Mouse (Mus musculus) midbrain, embryonic 16.5 days (tissue): ENCODE data around the gene Mettl18. TPM values are rescaled to one million over a fixed set of nuclear protein-coding genes. Genes with fewer than 3 reads are reported as not detected.

Experiments used
- ATAC-seq: fragments of 200-750 bp; cut with Nextera tagmentation; 2 replicates; pipeline ENCODE4 v1.8.0; 2017; ENCODE audit warnings: moderate TSS enrichment
- H3K27ac ChIP-seq: fragments of 300-500 bp; sonication (generic); 2 replicates; pipeline ENCODE4 v1.5.1; 2014; ENCODE audit warnings: mild to moderate bottlenecking, low read length, mixed read lengths
- H3K27me3 ChIP-seq: fragments of 300-500 bp; sonication (generic); 2 replicates; pipeline ENCODE4 v1.6.1; 2014; ENCODE audit warnings: low read depth, low read length, mixed read lengths; ENCODE audit not compliant: control insufficient read depth, insufficient read depth
- H3K36me3 ChIP-seq: fragments of 300-500 bp; sonication (generic); 2 replicates; pipeline ENCODE4 v1.6.1; 2014; ENCODE audit warnings: mild to moderate bottlenecking, low read length, moderate library complexity, mixed read lengths; ENCODE audit not compliant: control insufficient read depth, insufficient read depth
- H3K4me1 ChIP-seq: fragments of 300-500 bp; sonication (generic); 2 replicates; pipeline ENCODE4 v1.6.1; 2014; ENCODE audit warnings: mild to moderate bottlenecking, low read length, mixed read lengths; ENCODE audit not compliant: control insufficient read depth, insufficient read depth
- H3K4me2 ChIP-seq: fragments of 300-500 bp; sonication (generic); 2 replicates; pipeline ENCODE4 v1.6.1; 2014; ENCODE audit warnings: mild to moderate bottlenecking, low read length, mixed read lengths
- H3K4me3 ChIP-seq: fragments of 300-500 bp; sonication (generic); 2 replicates; pipeline ENCODE4 v1.5.1; 2014; ENCODE audit warnings: low read depth, mild to moderate bottlenecking, low read length, moderate library complexity, mixed read lengths
- H3K9ac ChIP-seq: fragments of 300-500 bp; sonication (generic); 2 replicates; pipeline ENCODE4 v1.6.1; 2014; ENCODE audit warnings: low read depth, low read length, mixed read lengths
- H3K9me3 ChIP-seq: fragments of 300-500 bp; sonication (generic); replicated peaks from 2 replicates; pipeline ENCODE4 v1.6.1; 2014; ENCODE audit warnings: mild to moderate bottlenecking, low read length, mixed read lengths; ENCODE audit not compliant: control insufficient read depth, poor library complexity, severe bottlenecking
- WGBS: fragments of 180-500 bp; shearing (Covaris S2); extraction: QIAGEN DNeasy Blood & Tissue Kit; methylation state at CpG from one replicate; pipeline ENCODE4 v1.1.7; 2014; 5-methylcytosine and 5-hydroxymethylcytosine counted together
- polyA plus RNA-seq: library from polyadenylated mRNA; unstranded; fragments of >200 nt; fragmentation: Nextera tagmentation; extraction: Ambion mirVana; gene quantifications from 2 replicates; pipeline ENCODE4 v1.2.1, GENCODE M21; 2015

Gene Mettl18
- 7.7 and 8.3 TPM in 2 replicates for polyA plus RNA-seq

DNA sequence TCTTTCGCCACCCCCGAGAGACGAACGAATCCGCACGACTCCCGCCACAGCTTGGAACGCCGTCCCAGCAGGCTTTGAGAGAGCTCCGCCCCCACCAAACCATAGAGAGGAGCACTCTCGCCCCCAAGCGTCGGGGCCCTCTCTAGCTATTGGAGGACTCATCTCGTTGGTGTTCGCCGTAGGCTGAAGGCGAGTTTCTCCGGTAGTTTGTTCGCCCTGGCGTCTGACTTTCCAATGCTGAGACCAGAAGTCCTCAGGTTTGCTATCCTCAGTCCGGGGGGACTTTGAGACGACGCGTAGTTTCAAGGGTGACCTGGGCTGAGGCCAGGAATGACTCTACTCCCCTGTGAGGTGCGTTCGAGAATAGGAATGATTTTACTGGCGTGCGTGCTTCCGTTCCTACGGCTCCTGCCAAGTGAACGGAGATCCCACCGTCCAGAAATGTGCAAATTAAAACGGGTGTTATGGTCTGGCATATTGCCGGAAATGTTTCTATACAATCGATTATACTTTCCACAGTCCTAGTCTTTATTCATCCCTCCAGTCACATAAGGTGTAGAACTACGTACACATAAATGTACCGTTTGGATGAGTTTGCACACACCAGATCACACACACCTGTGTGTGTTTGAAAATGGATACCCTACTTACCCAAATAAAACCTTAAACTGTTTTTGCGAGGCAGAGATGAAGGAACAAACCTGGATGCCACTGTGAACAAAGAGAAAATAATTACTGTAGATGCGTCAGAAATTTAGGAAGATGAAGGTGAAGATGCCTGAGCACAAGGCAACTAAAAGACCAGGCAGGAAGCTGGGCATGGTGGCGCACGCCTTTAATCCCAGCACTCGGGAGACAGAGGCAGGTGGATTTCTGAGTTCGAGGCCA, at the start of gene Mettl18, which contains the start of gene BC055324:
TSS of gene Mettl18 (plus strand) at position 169 of the 888 bp plus-strand sequence.
TSS of gene BC055324 (minus strand) at position 76 of the 888 bp plus-strand sequence.
- 3% methylated on average over 43 of the region's 43 CpGs for WGBS
- Histone ChIP-seq H3K36me3 (no peaks in the 10 kb centered on the region), H3K9ac (peak within 1 kb of the TSS; percentile 67)

DNA sequence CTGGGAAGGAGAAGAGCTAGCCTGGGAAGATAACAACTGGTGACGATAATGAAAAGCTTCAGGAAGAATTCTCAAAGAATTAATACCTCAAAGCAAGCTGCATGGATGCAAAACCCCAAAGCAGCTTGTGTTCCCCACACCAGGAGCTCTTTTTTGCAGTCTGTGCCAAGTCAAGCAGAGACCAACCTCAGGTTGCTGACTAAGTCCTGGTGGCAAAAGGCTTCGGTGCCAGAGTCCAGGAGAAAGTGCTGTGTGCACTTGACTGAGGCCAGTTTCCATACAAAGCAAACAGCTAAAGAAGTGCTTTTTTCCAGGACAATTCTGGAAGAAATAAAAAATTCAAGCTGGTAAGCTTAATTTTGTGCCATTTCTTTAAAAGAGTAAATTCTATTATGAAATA, 41.3 kb upstream of the Mettl18 start:
- peaks cover 24% of the 10 kb centered on the region for H3K36me3 ChIP-seq
- no peak overlapping the region for H3K27ac ChIP-seq
- H3K9ac ChIP-seq, result no peak overlapping the region
- H3K4me2 ChIP-seq, result no peak overlapping the region
- ATAC-seq, result no peak
- 91% methylated on average over 2 of the region's 2 CpGs for WGBS
- H3K27me3 ChIP-seq, result no peaks in the 10 kb centered on the region
- H3K4me1 ChIP-seq, result no peaks in the 10 kb centered on the region
- no peaks in the 10 kb centered on the region for H3K9me3 ChIP-seq
- no peak overlapping the region for H3K4me3 ChIP-seq

More for the DNA sequence above, at the start of gene Mettl18, which contains the start of gene BC055324:
- Histone ChIP-seq H3K4me1 (peaks cover 9% of the 10 kb centered on the region), H3K9me3 (no peaks in the 10 kb centered on the region), H3K27me3 (no peaks in the 10 kb centered on the region), H3K27ac (peak within 1 kb of the TSS; percentile 87), H3K4me3 (peak within 1 kb of the TSS; percentile 82), H3K4me2 (peak within 1 kb of the TSS; percentile 90)
- ATAC-seq, result peak; percentile 99

DNA sequence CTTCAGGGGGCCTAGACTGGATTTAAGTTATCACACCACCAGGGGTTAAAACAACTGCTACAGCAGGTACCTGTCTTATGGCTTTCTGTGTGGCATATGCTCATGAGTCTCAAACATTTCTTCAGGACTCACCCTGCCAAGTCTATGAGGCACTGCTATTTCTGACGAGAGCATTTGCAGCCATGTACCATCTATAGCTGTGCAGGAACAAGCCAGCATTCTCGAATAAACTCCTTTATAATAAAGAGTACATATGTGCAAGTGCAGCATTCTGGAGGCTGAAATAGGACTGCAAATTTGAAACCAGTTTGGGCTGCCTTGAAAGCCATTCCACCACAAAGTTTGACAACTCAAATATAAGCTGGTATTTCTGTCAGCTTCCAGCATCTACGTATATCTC, 36.7 kb upstream of the Mettl18 start:
- ATAC-seq, result no peak
- H3K36me3 ChIP-seq, result peaks cover 5% of the 10 kb centered on the region

DNA sequence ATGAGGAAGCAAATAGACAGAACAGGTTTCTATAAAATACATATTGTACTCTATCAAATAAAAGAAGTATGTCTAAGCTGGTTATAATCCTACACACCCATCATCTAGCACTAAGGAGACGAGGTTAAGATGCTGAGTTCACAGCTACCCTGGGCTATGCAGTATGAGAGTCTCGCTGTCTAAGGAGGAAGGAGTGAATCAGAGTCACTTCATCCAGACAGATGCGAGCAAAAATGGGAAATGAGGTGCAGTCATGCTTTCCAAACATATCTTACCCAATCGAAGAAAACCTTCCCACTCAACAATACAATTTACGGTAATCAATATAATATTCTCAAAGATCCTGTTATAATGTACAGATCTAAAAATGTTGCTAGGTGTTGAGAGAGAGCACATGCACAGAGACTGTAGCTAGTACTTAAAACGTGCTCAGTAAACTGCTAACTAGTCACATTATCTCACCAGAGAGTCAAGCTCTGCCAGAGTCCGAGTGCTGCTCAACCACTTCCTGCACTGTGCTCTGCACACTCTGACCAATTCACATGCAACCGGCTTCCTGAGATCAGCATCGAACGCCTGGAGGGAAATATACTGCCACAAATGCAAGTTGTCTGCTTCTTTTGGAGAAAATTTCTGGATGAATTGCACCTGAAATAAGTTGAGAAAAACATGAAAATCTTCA, 30.5 kb upstream of the Mettl18 start:
- Histone ChIP-seq H3K27ac (no peak overlapping the region), H3K4me3 (no peak overlapping the region), H3K9ac (no peak overlapping the region), H3K27me3 (no peaks in the 10 kb centered on the region), H3K4me2 (no peak overlapping the region), H3K36me3 (no peaks in the 10 kb centered on the region), H3K9me3 (no peaks in the 10 kb centered on the region), H3K4me1 (no peaks in the 10 kb centered on the region)
- WGBS, result 94% methylated on average over 10 of the region's 10 CpGs
- no peak for ATAC-seq

More for the DNA sequence above, 36.7 kb upstream of the Mettl18 start:
- no peak overlapping the region for H3K27ac ChIP-seq
- H3K4me2 ChIP-seq, result no peak overlapping the region
- no peaks in the 10 kb centered on the region for H3K9me3 ChIP-seq
- no peaks in the 10 kb centered on the region for H3K27me3 ChIP-seq
- H3K4me1 ChIP-seq, result no peaks in the 10 kb centered on the region
- no peak overlapping the region for H3K9ac ChIP-seq
- 90% methylated on average over 3 of the region's 3 CpGs for WGBS
- H3K4me3 ChIP-seq, result no peak overlapping the region

DNA sequence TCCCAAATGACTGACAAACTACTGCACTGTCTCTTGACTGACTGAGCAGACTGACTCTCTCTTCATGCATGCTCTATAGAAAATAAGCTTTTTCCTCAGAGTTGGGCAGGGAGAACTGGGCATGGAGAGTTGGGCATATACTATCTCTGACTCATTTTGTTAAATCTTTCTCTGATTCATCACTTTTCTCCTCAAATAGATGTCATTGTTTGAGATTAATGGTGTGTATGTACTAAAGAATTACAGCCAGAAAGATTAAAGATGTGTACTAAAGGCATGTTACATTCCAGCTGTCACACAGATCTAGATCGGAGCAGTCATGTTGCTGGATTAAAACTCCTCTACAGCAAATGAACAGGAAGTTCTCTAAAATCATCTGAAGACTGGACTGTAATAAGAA, 20.2 kb upstream of the Mettl18 start:
- ATAC-seq, result no peak
- Histone ChIP-seq H3K27ac (no peak overlapping the region), H3K4me1 (no peaks in the 10 kb centered on the region), H3K4me2 (no peak overlapping the region), H3K9me3 (no peaks in the 10 kb centered on the region), H3K36me3 (no peaks in the 10 kb centered on the region), H3K9ac (no peak overlapping the region), H3K4me3 (no peak overlapping the region), H3K27me3 (no peaks in the 10 kb centered on the region)
- WGBS, result 96% methylated on average over 1 of the region's 1 CpGs

DNA sequence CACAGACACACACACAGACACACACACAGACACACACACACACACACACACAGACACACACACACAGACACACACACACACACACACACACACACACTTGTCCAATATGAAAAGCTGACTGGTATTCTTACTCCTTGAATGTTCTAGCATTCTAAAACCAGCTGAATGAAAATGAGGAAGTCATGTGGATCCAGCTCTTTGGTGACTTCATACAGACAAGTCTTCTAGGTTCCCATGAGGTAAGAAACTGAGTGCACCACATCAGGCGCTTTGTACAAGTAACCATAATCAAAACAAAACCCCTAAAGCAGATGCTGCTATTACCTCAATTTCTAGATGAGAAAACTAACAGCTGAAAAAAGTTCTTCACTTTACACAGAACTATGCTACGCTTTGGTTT, 19.6 kb upstream of the Mettl18 start:
- 96% methylated on average over 2 of the region's 2 CpGs for WGBS
- H3K4me2 ChIP-seq, result no peak overlapping the region
- no peak overlapping the region for H3K9ac ChIP-seq
- H3K4me1 ChIP-seq, result no peaks in the 10 kb centered on the region
- H3K36me3 ChIP-seq, result no peaks in the 10 kb centered on the region
- no peak for ATAC-seq
- H3K27me3 ChIP-seq, result no peaks in the 10 kb centered on the region
- H3K27ac ChIP-seq, result no peak overlapping the region
- no peak overlapping the region for H3K4me3 ChIP-seq
- no peaks in the 10 kb centered on the region for H3K9me3 ChIP-seq

DNA sequence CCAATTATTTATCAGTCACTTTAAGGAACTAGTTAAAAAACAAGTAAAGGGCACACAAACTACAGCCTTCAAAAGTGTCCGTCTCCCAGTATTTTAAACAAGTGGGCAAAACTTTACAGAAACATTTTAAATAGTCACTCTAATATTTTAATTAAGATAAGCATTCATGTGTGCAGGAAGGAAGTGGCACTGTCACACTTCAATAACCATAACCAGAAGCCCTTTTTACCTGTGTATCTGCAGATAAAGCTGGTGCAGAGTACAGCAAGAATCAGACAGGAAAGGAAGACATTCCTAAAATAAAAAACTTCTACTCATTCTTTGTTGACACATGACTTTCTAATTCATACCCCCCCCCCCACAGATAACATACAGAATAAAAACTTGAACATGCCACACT, 18.2 kb upstream of the Mettl18 start:
- H3K27ac ChIP-seq, result no peak overlapping the region
- ATAC-seq, result no peak

DNA sequence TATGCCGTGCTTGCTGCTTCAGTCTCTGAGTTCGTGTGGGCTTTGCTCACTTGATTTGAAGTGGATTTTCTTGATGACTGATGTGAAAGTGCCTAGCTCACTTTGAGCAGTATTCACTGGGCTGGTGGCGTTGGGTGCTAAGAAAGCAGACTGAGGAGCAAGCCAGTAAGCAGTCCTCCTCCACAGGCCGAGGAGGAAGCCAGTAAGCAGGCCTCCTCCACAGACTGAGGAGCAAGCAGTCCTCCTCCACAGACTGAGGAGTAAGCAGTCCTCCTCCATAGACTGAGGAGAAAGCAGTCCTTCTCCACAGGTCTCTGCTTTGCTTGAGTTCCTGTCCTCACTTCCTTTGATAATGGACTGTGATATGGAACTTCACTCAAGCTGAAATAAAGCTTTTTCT, 2.3 kb upstream of the Mettl18 start:
- Histone ChIP-seq H3K4me2 (no peak overlapping the region), H3K27me3 (no peaks in the 10 kb centered on the region), H3K9ac (no peak overlapping the region), H3K4me1 (peaks cover 9% of the 10 kb centered on the region), H3K4me3 (no peak overlapping the region), H3K36me3 (no peaks in the 10 kb centered on the region), H3K27ac (no peak overlapping the region), H3K9me3 (no peaks in the 10 kb centered on the region)
- ATAC-seq, result no peak
- 86% methylated on average over 4 of the region's 4 CpGs for WGBS

More for the DNA sequence above, 18.2 kb upstream of the Mettl18 start:
- H3K4me3 ChIP-seq, result no peak overlapping the region
- H3K9ac ChIP-seq, result no peak overlapping the region
- no peaks in the 10 kb centered on the region for H3K27me3 ChIP-seq
- H3K4me1 ChIP-seq, result no peaks in the 10 kb centered on the region
- H3K4me2 ChIP-seq, result no peak overlapping the region
- 89% methylated on average over 1 of the region's 1 CpGs for WGBS
- no peaks in the 10 kb centered on the region for H3K9me3 ChIP-seq
- no peaks in the 10 kb centered on the region for H3K36me3 ChIP-seq
